Mouse (Mus musculus) heart, postnatal 0 days (tissue): ENCODE measurements around the gene Minpp1.

Source experiments
- CTCF ChIP-seq: IDR thresholded peaks from 2 replicates; pipeline ENCODE4 v1.5.1; 2016; ENCODE audit warnings: antibody characterized with exemption, control low read depth, low read depth
- EP300 ChIP-seq: IDR thresholded peaks from 2 replicates; pipeline ENCODE4 v1.6.1; 2016; ENCODE audit warnings: antibody characterized with exemption, low read depth

- TF ChIP-seq CTCF (no peak), EP300 (no peak)
Measured at GRCm38 (mm10) chr19:32492981-32493380, 7.4 kb downstream of the Minpp1 start.
